Mouse (Mus musculus): ENCODE results near the gene Camsap2. TPM values are rescaled to one million over a fixed set of nuclear protein-coding genes. Genes with fewer than 3 reads are reported as not detected.
A peak's percentile ranks its signal among the peaks of the same experiment; 100 is the strongest.

Camsap2 gene
- total RNA-seq (2014; rRNA removed) (8.9 and 9.1 TPM in 2 replicates), polyA plus RNA-seq (2012; rRNA removed) (2.1 and 2.3 TPM in 2 replicates)

DNA sequence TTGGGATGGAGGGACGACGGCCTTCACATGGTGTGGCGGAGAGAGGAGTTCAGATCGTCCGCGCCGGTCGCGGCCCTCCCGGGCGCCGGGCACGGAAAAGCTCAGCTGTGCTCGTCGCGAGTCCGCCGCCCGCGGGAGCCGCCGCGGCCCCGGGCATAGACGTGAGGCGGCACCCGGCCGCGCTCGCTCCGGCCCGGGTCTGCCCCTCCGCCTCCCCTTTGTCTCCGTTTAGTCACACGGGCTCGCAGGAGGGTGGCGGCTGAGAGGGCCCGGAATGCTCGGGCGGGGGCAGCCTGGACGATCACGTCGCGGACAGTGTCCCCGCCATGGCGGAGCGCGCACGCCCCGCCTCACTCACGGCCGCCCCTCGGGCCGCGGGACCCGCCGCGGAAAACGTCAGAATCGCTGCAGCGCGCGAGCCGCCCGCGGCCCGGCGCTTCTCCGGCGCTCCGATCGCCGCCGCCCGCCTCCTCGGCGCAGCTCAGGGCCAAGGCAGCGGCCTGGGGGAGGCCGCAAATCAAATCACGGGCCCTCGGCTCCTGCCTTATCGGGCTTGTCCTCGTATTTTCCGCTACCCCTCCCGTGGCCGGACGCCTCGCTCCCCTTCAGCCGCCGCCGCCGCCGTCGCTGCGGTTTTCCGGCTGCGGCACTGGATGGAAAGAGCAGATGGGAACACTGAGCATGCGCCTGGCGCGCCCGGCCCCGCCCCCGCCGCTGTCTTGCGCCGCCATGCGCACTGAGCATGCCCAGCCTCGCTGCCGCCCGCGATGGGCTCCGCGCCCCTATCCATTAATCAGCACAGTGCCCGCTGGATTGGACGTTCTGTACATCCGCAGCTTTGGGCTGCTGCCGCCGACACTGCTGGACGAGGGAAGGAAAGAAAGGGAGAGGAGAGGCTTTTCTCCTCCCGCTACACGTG lies at the start of gene Camsap2:
Gene Camsap2, minus strand, starts transcription at position 651 of the 919 bp plus-strand sequence.
- Histone ChIP-seq H3K27ac (replicated peaks; ENCODE audit: insufficient read depth, low read depth, low read length) (peak within 1 kb of the TSS; percentile 91), H3K27me3 (ENCODE audit: control insufficient read depth, insufficient read depth, low read length) (no peaks in the 10 kb centered on the region), H3K36me3 (ENCODE audit: control insufficient read depth, insufficient read depth, low read length) (no peaks in the 10 kb centered on the region), H3K9ac (ENCODE audit: low read depth, low read length) (peak within 1 kb of the TSS; percentile 96), H3K4me3 (ENCODE audit: insufficient read depth, low read depth, low read length) (peak within 1 kb of the TSS; percentile 95), H3K79me2 (ENCODE audit: control insufficient read depth, insufficient read depth, low read length) (peaks cover 14% of the 10 kb centered on the region; the same call in 1 of the 2 replicates), H3K4me1 (ENCODE audit: control insufficient read depth, insufficient read depth, low read length) (peaks cover 9% of the 10 kb centered on the region)
- DNase-seq (ENCODE audit: extremely low read depth, low read depth, low spot score), result peak; percentile 60
- TF ChIP-seq CTCF (IDR thresholded peaks at IDR 0.05; ENCODE audit: low read depth, low read length) (no peak), POLR2A (IDR thresholded peaks at IDR 0.05; ENCODE audit: extremely low read depth, insufficient read depth, low read length) (peak; percentile 66; the same call in 1 of the 2 replicates)
- under 1% methylated on average over 121 of the region's 121 CpGs for WGBS

GRCm38 (mm10) chr1:136395073-136395472 lies 49.2 kb upstream of the Camsap2 start:
- H3K27me3 ChIP-seq (ENCODE audit: control insufficient read depth, insufficient read depth, low read length), result no peaks in the 10 kb centered on the region
- TF ChIP-seq POLR2A (IDR thresholded peaks at IDR 0.05; ENCODE audit: extremely low read depth, insufficient read depth, low read length), result no peak
- TF ChIP-seq CTCF (IDR thresholded peaks at IDR 0.05; ENCODE audit: low read depth, low read length), result no peak
- no peaks in the 10 kb centered on the region for H3K4me1 ChIP-seq (ENCODE audit: control insufficient read depth, insufficient read depth, low read length)
- H3K27ac ChIP-seq (replicated peaks; ENCODE audit: insufficient read depth, low read depth, low read length), result no peak overlapping the region
- H3K4me3 ChIP-seq (ENCODE audit: insufficient read depth, low read depth, low read length), result no peak overlapping the region
- no peaks in the 10 kb centered on the region for H3K36me3 ChIP-seq (ENCODE audit: control insufficient read depth, insufficient read depth, low read length)
- no peak for DNase-seq (ENCODE audit: extremely low read depth, low read depth, low spot score)
- 53% methylated on average over 5 of the region's 5 CpGs for WGBS
- no peak overlapping the region for H3K9ac ChIP-seq (ENCODE audit: low read depth, low read length)
- no peaks in the 10 kb centered on the region for H3K79me2 ChIP-seq (ENCODE audit: control insufficient read depth, insufficient read depth, low read length)

DNA sequence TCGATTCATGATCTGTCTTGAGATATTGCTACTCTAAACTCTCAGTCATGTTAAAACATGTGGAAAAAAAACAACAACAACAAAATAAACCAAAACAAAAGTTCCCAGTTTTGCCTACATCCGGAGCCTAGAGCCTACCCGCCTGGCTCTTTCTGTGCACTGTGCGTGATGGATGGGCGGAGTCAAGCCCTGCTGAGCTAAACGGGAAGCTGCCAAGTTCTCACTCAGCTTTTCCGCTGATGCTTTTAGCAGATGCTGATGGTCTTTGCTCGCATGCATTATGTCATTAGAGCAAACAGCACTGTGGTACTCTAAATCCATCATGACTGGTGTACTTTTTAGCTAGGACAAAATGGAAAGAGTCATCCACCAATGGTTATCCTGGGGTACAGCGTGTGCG lies 48.6 kb upstream of the Camsap2 start:
- no peak overlapping the region for H3K27ac ChIP-seq (replicated peaks; ENCODE audit: insufficient read depth, low read depth, low read length)
- H3K79me2 ChIP-seq (ENCODE audit: control insufficient read depth, insufficient read depth, low read length), result no peaks in the 10 kb centered on the region
- H3K4me3 ChIP-seq (ENCODE audit: insufficient read depth, low read depth, low read length), result no peak overlapping the region
- no peaks in the 10 kb centered on the region for H3K36me3 ChIP-seq (ENCODE audit: control insufficient read depth, insufficient read depth, low read length)
- TF ChIP-seq CTCF (IDR thresholded peaks at IDR 0.05; ENCODE audit: low read depth, low read length) (no peak), POLR2A (IDR thresholded peaks at IDR 0.05; ENCODE audit: extremely low read depth, insufficient read depth, low read length) (no peak)
- no peak for DNase-seq (ENCODE audit: extremely low read depth, low read depth, low spot score)
- no peak overlapping the region for H3K9ac ChIP-seq (ENCODE audit: low read depth, low read length)
- no peaks in the 10 kb centered on the region for H3K27me3 ChIP-seq (ENCODE audit: control insufficient read depth, insufficient read depth, low read length)
- H3K4me1 ChIP-seq (ENCODE audit: control insufficient read depth, insufficient read depth, low read length), result no peaks in the 10 kb centered on the region
- 50% methylated on average over 10 of the region's 10 CpGs for WGBS

GRCm38 (mm10) chr1:136386914-136387313 lies 41.0 kb upstream of the Camsap2 start:
- no peak overlapping the region for H3K27ac ChIP-seq (replicated peaks; ENCODE audit: insufficient read depth, low read depth, low read length)

DNA sequence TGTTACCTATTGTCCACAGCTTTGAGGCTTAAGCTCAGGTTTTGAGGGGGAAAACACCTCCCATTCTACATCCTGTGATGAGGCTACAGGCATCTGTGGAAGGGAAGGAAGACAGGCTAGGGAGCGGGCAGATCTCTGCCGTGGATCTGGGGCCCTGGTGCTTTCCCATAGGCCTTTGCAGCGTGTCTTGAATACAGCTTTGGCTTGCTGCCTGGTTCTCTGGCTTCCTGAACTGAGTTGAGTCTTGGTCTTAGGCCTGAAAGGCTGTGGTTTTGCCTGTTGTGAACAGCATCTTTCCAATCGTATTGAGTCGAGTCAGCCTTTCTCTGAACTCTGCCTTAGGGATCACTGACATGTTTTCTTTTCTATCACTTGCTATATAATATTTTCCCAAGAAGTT lies 35.7 kb upstream of the Camsap2 start:
- H3K27ac ChIP-seq (replicated peaks; ENCODE audit: insufficient read depth, low read depth, low read length), result no peak overlapping the region
- TF ChIP-seq POLR2A (IDR thresholded peaks at IDR 0.05; ENCODE audit: extremely low read depth, insufficient read depth, low read length), result no peak
- TF ChIP-seq CTCF (IDR thresholded peaks at IDR 0.05; ENCODE audit: low read depth, low read length), result no peak
- H3K4me3 ChIP-seq (ENCODE audit: insufficient read depth, low read depth, low read length), result no peak overlapping the region
- no peak for DNase-seq (ENCODE audit: extremely low read depth, low read depth, low spot score)
- H3K4me1 ChIP-seq (ENCODE audit: control insufficient read depth, insufficient read depth, low read length), result no peaks in the 10 kb centered on the region
- H3K9ac ChIP-seq (ENCODE audit: low read depth, low read length), result no peak overlapping the region
- no peaks in the 10 kb centered on the region for H3K27me3 ChIP-seq (ENCODE audit: control insufficient read depth, insufficient read depth, low read length)
- WGBS, result 77% methylated on average over 5 of the region's 5 CpGs
- H3K79me2 ChIP-seq (ENCODE audit: control insufficient read depth, insufficient read depth, low read length), result no peaks in the 10 kb centered on the region
- H3K36me3 ChIP-seq (ENCODE audit: control insufficient read depth, insufficient read depth, low read length), result no peaks in the 10 kb centered on the region

More at GRCm38 (mm10) chr1:136386914-136387313, 41.0 kb upstream of the Camsap2 start:
- no peaks in the 10 kb centered on the region for H3K36me3 ChIP-seq (ENCODE audit: control insufficient read depth, insufficient read depth, low read length)
- WGBS, result 77% methylated on average over 5 of the region's 6 CpGs
- no peak overlapping the region for H3K9ac ChIP-seq (ENCODE audit: low read depth, low read length)
- TF ChIP-seq CTCF (IDR thresholded peaks at IDR 0.05; ENCODE audit: low read depth, low read length), result no peak
- TF ChIP-seq POLR2A (IDR thresholded peaks at IDR 0.05; ENCODE audit: extremely low read depth, insufficient read depth, low read length), result no peak
- DNase-seq (ENCODE audit: extremely low read depth, low read depth, low spot score), result no peak
- no peaks in the 10 kb centered on the region for H3K27me3 ChIP-seq (ENCODE audit: control insufficient read depth, insufficient read depth, low read length)
- H3K4me1 ChIP-seq (ENCODE audit: control insufficient read depth, insufficient read depth, low read length), result no peaks in the 10 kb centered on the region
- H3K79me2 ChIP-seq (ENCODE audit: control insufficient read depth, insufficient read depth, low read length), result no peaks in the 10 kb centered on the region
- no peak overlapping the region for H3K4me3 ChIP-seq (ENCODE audit: insufficient read depth, low read depth, low read length)

- Histone ChIP-seq H3K27me3 (ENCODE audit: control insufficient read depth, insufficient read depth, low read length) (no peaks in the 10 kb centered on the region), H3K36me3 (ENCODE audit: control insufficient read depth, insufficient read depth, low read length) (no peaks in the 10 kb centered on the region), H3K4me1 (ENCODE audit: control insufficient read depth, insufficient read depth, low read length) (no peaks in the 10 kb centered on the region), H3K79me2 (ENCODE audit: control insufficient read depth, insufficient read depth, low read length) (no peaks in the 10 kb centered on the region), H3K27ac (replicated peaks; ENCODE audit: insufficient read depth, low read depth, low read length) (no peak overlapping the region), H3K9ac (ENCODE audit: low read depth, low read length) (no peak overlapping the region), H3K4me3 (ENCODE audit: insufficient read depth, low read depth, low read length) (no peak overlapping the region)
- TF ChIP-seq POLR2A (IDR thresholded peaks at IDR 0.05; ENCODE audit: extremely low read depth, insufficient read depth, low read length) (no peak), CTCF (IDR thresholded peaks at IDR 0.05; ENCODE audit: low read depth, low read length) (no peak)
- DNase-seq (ENCODE audit: extremely low read depth, low read depth, low spot score), result no peak
- WGBS, result 63% methylated on average over 6 of the region's 6 CpGs
Observed at GRCm38 (mm10) chr1:136381169-136381568, 35.3 kb upstream of the Camsap2 start.

All from liver, adult 2 months (tissue).